Mouse (Mus musculus): ENCODE results near the gene Ralgps2.

The Ralgps2 gene

DNA sequence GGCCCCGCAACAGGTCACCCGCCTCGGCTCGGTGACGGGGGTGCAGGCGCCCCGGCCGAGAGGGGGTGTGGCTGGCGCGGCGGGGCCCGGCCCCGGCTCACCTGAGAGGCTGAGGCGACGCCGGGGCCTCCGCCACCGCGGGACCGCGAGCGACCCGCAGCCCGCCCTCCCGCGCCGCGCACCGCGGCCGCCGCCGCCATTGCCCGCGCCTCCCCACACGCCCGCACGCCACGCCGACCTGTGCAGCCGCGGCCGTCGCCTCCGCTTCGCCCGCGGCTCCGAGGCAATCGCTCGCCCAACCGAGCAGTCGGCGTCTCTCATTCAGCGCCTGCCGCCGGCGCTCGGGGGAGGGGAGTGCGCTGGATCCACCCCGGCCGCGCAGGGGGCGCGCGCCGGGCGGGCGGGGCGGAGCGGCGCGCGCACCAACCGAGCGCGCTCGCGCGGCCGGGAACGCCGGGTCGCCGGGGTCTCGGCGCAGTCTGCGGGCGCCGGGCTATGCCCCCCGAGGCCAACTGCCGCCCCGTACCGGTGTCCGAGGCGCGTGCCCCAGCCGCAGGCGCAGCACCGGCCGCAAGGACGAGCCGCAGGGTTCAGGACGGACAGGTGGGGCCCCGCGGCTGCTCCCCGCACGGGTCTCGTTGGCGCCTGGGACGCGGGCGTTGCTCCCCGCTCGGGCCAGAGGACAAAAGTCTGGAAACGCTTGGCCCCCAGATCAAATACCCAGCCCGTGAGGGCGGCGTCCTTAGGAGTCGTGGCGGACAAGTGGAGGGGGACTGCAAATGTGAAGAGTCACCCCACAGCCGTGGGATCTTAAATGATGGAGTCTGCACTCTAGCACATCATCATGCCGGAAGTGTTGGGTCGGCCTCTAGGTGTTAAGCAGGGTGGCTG lies at the start of gene Ralgps2:
Gene Ralgps2 (minus strand): TSS at position 376 of the 891 bp plus-strand sequence.
- peak; percentile 76 to 83 for DNase-seq

DNA sequence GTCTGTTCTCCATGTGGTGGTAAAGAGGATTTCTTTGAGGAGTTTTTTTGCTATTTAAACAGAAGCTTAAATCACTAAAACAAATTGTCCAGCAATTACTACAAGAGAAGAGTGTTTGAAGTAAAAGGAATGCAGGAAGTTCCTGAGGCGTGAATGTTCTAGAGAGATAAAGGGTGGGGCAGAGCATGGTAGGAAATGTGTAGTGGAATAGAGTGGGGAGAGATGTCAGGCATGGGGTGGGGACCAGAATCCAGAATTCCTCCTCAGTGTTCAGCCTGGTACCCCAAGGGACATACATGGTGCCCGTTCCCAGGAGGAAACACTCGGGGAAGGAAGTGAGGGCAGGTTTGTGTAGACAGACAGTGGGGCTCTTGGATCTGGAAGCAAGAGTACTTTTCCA lies 48.1 kb upstream of the Ralgps2 start:
- DNase-seq, result no peak

DNA sequence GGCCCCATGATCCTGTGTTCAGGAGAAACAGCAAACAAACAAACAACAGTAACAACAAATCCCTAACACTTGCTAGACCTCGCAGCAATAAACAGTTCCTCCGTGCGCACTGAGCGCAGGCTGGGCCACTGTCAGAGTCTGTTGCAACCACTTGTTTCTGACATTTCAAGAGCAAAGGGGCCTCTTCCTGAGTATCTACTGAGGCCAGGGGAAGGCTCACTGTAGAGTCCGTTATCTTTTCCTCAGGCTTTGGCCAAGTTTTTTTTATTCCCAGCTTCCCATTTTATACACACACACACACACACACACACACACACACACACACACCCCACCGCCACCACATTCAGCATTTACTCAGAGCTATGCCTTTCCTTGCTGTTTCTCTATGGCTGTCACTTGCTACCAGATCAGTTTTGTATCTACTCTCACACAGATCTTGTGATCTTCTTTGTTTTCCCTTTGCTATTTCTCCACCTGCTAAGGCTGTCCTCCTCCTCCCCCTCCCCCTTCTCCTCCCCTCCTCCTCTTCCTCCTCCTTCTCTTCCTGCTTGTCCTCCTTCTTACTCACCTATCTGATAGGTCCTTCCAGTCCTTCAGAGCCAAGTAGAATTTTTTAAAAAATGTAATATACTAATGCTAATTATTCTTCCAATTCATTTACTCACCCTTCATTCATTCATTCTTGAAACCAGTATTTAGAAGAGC lies 47.4 kb upstream of the Ralgps2 start:
- DNase-seq, result no peak

GRCm38 (mm10) chr1:156985657-156986640 lies 46.5 kb upstream of the Ralgps2 start:
- DNase-seq, result peak; percentile 74 to 80

DNA sequence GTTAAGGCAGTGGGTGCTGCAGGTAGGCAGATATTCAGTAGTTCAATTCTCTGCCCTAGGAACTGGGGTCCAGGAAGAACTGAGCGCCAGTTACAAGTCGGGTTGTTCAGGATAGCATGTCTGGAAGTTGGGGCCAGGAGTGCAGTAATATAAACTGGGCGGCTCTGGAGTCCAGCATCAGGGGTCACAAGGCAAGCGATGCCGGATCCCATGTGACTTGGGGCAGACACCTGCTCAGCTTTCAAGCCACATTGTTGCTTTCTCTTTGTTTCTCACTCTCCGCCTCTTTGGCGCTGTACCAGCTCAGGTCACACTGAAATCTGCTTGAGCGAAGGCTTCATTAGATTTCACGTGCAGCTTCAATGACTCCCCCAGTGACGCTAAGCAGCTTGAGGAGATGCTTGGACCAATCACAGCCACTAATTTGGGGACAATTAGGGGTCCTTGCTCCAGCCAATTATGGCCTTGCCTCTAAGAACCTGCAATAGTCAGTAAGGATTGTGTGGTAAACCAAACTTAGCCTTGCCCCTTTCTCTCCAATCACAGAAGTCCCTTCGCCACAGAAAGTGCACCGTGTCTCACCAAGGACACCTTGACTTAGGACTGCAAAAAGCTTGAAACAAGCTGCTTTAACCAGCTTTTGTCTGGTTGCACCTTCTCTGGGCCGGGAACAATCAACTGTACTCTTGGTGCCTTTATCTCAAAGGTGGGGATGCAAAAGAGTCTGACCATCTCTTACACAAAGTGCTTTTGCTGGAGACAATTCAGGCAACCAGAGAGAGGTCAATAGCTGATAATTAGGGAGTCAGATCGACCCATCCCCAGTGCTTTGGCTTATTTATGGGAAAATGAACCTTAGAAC lies 43.8 kb upstream of the Ralgps2 start:
- DNase-seq, result no peak

GRCm38 (mm10) chr1:156981975-156982374 lies 42.5 kb upstream of the Ralgps2 start:
- DNase-seq, result no peak

GRCm38 (mm10) chr1:156979722-156980121 lies 40.3 kb upstream of the Ralgps2 start:
- no peak for DNase-seq

GRCm38 (mm10) chr1:156978656-156979055 lies 39.2 kb upstream of the Ralgps2 start:
- DNase-seq, result no peak

GRCm38 (mm10) chr1:156973857-156974256 lies 34.4 kb upstream of the Ralgps2 start:
- no peak for DNase-seq

DNA sequence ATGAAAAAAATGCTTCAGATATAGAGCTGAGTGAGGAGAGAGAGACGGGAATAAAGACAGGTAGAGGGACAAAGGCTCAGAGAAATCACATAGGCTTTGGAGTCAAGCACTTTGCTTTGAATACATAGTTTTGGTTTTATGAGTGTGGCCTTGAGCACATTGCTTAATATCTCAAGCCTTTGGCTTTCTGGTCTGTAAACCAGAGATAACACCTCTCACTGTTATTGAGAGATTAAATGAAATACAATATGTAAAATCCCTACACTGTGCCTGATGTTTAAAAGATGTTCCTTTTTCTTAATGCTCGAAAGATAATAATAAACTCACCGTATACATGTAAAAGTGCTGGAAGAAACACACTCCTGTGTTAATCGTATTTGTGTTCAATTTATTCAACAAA lies 33.0 kb upstream of the Ralgps2 start:
- no peak for DNase-seq

GRCm38 (mm10) chr1:156971206-156971811 lies 31.9 kb upstream of the Ralgps2 start:
- no peak for DNase-seq

GRCm38 (mm10) chr1:156970641-156971040 lies 31.2 kb upstream of the Ralgps2 start:
- no peak for DNase-seq

- DNase-seq, result no peak
These were observed 28.7 kb upstream of the Ralgps2 start for GRCm38 (mm10) chr1:156968107-156968506.

DNA sequence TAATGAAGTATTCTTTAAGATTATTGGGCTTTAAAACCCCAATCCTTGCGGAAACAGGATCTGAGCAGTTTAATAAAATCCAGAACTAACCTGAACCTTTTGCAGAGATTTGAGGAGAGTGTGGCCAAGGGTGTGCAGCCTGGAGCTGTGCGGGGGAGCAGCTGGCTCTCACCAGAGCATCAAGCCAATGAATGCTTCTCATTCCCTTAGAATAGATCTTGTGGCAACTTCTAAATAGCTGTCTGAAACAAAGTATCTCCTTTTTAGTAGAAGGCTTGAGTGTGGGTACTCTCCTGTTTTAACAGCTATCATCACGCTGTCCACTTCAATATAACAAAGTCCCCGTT lies 25.1 kb upstream of the Ralgps2 start:
- DNase-seq, result no peak

DNA sequence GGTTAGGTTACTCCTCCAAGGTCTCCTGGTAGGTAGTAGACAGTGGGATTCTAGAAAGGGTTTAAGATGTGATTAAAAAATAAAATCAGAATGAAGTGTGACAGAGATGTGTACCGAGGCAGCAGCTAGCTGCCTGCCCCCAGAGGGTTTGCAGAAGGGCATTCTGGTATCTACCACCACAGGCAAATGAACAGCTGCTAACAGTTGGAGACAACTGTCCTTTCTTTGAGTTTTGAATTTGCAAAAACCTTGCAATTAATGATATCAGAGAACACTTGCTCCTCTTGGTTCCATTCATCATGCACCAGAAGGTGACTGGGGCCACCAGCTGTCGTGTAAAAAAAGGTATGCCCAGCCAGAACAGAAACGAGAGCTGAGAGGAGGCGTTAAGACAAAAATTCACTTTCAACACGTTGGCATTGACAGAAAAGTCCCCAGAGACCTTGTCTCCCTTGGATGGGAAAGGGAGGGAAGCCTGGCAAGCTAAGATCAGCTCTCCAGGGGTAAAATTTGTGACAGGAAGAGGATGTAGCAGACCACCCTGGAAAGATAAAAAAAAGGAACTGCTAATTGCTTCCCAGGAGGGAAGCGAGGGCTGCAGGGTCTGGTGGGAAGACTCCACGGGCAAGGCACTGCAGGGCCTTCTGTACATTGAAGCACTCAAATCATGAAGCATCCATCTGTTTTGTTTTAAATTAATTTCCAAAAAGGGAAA lies 24.6 kb upstream of the Ralgps2 start:
- DNase-seq, result no peak

DNA sequence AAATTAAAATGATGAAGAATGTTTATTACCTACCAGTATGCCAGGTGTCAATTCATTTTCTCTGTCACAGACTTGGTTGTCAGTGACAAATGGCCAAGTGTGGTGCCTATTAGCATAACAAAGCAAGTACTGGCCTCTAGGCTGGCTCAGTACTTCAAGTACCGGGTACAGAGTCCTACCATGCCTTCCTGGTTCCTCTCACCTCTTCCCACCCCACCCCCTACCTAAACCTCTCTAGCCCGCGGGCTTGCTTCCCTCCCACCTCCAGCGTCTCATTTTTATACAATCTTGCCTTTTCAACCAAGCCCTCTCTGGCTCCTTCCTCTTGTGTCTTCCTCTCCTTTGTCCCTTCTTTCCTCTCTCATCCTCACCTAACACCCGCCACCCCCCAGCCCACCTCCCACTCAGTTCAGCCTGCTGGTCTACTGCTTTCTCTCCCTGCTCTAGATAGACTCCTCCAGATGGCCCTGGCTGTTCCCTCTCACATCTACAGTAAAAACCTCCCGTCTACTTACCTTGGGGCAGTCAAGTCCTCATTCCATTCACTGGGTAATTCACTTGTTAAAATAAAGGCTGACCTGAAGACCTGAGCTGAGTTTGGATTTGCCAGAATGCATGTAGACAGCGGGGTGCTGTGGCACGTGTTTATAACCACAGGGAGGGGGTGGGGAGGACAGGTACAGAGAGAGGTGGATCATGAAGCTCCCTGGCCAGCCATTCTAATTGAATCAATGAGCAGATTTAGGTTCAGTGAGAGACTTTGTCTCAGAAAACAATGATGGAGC lies 22.2 kb upstream of the Ralgps2 start:
- no peak for DNase-seq

- no peak for DNase-seq
These were observed 19.6 kb upstream of the Ralgps2 start for GRCm38 (mm10) chr1:156959004-156959403.

DNA sequence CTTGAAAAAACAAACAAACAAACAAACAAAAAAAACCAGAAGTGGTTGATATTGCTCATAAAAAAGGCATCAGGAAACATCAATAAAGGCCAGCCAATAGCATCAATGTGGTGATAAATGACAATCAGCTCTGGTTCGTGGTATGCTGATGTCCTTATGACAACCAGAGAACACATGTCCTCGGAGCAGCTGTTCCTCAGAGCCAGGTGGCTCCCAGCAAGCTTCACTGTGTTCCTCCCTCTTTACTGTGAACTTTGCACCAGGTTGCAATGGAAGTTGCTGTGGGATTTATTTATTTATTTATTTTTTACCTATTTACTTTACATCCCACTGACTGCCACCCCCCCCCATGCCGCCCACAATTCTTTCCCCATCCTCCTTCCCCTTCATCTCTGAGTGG lies 17.9 kb upstream of the Ralgps2 start:
- DNase-seq, result no peak

DNA sequence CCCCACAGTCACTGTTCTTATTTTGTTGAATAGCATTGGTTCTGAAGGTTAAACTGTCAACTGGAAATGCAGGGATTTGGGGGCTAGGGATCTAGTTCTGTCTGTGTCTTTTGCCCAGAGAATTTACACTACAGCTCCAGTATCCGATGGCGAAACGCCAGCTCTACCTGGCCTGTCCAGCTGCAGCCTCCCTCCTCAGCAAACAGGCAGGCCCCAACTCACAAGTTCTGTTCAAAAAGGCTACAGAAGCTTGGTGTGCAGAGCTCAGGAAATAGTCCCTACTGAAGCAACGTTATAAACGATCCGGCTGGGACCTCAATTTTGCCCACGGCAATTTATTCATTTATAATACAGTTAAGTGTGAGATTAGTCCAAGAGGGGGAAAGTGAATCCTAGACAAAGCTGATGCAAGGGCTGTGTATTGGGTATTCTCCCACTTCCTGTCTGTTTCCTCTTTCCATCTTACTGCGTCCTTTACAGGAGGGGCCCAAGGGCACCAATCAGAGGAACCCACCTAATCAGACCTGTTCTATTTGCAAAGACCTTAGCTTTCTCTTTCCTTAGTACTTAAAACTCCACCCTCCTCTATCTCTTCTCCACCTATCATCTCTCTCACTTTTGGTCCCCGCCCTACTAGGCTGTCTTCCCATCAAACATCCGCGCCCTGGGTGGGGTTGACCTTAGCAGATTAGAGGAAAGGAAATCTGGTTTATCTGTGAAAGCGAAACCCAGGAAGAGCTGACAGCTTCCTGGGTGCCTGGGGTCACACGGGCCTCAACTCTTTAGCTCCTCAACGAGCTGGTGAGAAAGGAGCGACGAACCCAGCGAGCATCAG lies 16.7 kb upstream of the Ralgps2 start:
- DNase-seq, result peak; percentile 59 to 65

Data from B cell, adult 2 months (primary cell).